Mouse (Mus musculus) right cerebral cortex, adult 2 months (tissue): ENCODE measurements around the gene Nudt16l1.

Experiments
- DNase-seq, 2 experiments: peaks; one replicate each; pipeline ENCODE4 v3.0.0; 2021 to 2022; ENCODE audit warnings: low spot score in 2 of 2

The Nudt16l1 gene

DNA sequence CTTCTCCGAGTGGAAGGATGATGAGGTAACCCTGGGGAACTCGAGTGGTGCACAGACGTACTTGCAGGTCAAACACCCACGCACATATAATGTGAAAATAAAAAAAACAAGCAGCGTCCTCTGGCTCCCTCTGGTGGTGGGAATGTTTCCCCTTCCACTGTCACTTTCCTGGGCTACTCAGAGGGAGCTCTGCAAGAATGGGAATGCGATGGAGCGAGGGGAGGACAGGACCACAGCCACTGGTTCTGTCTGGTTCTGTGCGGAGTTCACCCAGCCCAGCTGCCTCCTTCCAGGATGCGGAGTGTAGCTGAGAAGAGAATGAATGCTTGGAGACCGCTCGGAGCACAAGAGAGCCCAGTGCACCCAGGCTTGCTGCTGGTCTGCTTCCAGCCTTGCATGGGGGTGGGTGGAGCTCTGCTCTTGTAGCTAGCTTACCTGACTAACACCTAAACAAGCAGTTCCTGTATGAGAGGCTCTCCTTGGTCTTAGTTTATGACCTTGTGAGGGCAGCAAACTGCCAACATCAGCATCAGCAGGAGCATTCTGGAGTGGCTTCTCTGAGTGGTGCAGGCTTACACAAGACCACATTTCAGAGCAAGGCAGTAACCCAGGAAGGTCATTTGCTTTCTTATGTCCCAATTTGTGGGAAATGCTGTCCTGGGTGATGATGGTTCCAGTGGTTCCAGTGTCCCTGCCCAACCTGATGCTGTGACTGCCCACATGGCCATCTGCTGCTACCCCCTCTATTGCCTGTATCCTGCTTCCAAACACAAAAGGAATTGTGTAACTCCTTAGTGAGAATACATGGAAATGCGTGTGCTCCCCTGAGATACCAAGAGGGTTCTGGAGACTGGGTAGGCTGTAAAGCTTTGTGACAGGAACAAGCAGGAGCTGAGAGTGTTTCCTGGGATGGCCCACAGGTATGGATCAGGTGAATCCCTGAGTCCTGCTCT is 24.5 kb upstream of the Nudt16l1 start:
- DNase-seq: peak; percentile 92 to 96

DNA sequence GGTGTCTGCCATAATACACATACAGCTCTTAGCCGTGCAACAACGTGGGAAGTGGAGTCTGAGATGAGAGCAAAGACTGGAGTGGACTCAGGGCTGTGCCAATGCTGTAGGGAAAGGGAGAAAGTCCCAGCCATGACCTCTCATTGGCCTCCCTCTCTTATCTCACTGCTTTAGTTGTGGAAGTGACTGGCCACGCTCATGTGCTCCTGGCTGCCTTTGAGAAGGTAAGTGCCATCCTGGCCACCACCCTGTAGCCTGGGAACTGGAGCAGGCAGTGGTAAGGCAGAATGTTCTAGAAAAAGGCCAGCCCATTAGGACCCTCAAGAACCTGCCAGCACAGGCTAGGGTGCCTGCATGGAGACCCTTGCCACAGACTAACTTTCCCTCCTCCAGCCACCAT is 22.6 kb upstream of the Nudt16l1 start:
- DNase-seq: no peak

DNA sequence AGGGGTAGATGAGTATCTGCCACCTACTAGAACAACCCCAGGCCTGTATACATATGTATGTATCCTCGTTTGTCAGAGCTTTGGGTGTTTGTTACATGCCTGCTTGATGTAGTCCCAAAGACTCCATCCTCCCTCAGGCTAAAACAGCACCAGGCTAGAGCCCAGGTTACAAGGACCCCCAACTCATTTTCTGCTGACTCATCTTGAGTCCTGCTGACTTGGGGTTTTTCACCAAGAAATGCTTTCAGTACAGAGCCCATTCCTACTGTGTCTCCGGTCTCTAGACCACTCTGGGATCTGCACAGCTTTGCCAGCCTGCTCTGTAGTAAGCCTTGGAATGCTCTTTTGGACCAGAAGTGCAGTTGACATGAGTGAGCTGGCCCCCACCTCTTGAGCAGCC is 22.0 kb upstream of the Nudt16l1 start:
- DNase-seq: no peak

DNA sequence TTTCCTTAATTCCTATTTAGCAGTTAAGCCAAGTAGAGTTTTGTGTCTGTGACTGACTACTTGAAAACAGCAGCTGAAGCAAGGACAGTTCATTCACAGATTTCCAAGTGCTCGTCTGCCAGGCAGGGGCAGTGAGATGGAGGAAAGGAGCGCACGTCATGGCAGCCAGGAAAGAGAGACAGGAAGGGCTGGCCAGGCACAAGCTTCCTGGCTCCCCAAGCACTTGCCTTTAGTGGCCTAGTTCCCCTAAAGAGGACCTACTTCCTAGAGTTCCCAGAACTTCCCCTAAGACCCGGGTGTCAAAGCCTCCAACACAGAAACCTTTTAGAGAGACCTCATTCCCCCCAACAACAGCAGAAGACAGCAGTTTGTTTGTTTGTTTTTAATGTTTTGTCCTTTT is 18.0 kb upstream of the Nudt16l1 start:
- DNase-seq: no peak

DNA sequence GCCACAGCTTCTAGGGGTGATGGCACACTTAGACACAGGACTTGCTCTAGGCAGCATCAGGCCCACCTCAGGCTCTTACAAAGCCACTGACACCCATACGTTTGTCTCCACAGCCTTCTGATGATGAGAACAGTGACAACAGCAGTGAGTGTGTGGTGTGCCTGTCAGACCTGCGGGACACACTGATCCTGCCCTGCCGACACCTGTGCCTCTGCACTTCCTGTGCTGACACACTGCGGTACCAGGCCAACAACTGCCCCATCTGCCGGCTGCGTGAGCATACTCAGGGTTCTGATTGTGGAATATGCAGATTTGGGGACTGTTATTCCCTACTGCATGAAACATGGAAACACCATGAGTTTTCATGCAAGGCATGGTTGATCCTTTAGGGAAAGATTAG is 16.1 kb upstream of the Nudt16l1 start:
- DNase-seq: no peak

DNA sequence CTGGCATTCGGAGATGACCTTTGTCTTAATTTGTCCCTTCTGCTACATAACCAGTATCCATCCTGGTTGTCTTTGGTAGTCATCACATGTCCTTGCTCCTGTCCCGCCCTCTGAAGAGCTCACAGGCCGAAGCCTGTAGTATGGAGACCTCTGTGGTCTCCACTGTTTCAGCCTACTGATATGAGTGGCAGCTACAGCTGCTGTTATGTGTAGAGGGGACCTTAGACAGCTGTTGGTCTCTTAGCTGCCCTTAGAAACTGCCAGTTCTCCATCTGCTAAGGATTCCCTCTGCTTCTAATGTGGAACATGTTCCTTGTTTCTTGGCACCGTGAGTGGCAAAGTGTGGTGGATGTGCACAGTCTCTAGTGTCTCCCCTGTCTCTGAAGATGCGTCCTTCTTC is 14.6 kb upstream of the Nudt16l1 start:
- no peak for DNase-seq

DNA sequence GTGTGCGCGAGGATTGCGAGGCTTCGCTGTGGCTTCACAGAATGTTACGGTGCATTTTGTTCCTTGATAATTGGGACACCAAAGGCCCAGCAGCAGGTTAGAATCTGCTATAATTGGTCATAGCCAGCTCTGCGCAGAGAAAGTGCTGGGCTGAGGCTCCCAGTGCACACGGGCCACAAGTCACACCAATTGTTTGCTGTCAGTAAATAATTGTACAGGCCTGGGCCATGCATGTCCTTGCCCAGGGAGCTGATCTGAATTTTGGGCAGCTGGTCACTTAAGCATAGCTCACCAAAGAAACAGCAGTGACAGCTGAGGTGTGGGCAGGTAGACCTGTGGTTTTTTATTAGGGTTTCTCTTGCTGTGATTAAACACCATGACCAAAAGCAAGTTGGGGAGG is 10.6 kb upstream of the Nudt16l1 start:
- no peak for DNase-seq

DNA sequence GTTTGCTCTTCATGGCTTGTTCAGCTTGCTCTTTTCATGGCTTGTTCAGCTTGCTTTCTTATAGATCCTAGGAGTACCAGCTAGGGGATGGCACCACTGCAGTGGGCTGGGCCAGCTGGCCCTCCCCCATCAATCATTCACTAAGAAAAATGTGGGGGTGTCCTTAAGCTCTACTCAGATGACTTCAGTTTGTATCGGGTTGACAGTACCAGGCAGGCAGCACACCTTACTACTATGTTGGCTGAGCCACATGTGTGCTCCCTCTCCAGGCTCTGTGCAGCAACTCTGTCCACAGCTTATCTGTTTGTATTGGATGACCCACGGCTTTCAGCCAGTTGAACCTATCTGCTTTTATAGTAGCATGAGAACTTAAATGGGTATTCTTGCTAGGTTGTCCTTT is 10.1 kb upstream of the Nudt16l1 start:
- no peak for DNase-seq

DNA sequence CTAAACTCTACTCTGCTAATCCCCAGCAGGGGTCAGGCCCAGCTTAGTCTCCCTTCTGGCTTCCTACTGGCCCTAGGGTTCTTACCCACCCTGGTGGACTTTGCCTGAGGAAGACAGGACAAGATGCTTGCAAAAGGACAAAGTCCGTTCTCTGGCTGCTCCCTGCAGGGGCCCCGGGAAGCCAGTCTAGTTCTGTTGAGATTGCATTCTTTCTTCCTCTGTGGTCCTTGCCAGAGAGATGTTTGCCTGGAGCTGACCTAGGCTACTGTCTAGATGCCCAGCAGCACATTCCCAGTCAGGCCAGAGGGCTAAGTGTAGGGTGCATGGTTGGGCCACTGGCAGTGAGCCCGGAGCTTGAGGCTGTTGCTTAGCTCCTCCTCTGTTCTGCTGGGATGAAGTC is 6.1 kb upstream of the Nudt16l1 start:
- no peak for DNase-seq

DNA sequence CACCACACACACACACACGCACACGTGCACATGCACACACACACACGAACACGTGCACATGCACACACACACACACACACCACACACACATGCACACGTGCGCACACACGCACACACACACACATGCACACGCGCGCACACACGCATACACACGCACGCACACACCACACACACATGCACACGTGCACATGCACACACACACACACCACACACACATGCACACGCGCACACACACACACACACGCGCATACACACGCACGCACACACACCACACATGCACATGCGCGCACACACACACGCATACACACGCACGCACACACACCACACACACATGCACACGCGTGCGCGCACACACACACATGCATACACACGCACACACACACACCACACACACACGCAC is 3.1 kb upstream of the Nudt16l1 start:
- no peak for DNase-seq

DNA sequence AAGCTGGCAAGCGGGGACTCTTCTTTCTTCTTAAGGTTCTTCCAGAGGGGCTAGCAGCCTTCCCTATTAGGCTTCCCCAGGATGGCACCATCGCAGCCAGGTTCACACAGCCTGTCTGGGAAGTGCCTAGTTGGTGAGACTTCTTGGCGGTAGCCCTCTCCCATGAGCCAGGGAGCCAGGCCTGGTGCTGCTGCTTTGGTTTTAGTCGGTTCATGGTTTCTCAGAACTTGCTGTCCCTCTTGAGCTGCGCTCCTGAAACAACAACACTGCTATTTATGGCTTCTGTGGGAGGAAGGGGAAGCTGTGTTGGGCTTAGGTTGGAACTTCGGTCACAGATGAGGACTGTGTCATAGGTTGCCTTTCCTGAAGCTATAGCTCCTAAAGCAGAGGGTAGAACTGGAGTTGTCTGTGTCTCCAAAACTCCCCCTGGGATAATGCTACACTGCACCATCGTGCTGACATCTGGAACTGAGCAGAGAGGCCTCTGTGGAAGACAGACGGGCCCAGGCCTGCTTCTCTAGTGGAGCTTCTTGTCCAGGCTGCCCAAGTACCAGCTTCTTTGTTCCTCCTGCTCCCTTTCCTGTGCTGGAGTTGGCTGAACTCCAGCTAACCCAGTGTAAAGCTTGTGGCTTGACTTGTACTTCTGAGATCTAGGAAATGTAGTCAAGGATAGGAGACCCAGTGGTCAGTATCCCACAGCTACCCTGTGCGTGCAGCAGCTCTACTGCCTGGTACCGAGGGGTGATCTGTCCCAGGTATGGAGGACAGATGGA is 2.4 kb upstream of the Nudt16l1 start:
- no peak for DNase-seq

DNA sequence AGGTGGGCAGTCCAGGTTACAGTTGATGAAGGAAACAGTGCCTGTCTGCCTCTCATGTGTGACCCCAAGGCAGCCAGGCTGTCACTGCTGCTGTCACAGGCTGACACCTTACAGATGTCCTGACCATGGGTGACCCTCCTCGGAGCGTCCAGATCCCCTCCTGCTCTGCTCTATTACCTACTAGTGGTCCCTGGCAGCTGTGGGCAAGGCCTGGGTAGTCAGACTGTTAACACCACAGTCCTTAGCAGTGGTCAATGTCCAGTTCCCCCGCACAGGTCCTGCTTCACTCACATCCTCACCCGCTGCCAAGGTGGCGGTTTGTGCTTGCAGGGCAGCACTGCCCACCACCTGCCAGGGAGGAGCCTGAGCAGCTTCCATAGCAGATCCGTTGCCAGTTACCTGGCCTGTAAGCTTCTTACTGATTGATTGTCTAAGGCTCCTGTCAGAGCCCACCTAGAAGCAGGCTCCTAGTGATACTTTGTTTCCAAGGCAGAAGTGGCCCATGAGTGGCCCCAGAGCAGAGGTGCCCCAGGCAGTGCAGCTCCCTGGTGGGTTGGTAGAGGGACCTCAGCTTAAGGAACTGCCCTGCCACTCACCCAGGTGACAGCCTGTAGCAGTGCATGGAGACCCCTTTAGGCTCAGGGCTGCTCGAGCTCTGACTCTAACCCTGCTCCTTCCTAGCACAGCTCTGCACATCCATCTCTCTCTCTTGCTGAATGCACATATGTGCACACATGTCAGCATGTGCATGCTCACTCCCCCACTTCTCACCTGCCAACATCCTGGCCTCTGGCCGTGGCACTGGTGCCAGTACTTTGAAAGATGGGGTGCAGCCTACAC is 990 bp upstream of the Nudt16l1 start:
- no peak for DNase-seq

DNA sequence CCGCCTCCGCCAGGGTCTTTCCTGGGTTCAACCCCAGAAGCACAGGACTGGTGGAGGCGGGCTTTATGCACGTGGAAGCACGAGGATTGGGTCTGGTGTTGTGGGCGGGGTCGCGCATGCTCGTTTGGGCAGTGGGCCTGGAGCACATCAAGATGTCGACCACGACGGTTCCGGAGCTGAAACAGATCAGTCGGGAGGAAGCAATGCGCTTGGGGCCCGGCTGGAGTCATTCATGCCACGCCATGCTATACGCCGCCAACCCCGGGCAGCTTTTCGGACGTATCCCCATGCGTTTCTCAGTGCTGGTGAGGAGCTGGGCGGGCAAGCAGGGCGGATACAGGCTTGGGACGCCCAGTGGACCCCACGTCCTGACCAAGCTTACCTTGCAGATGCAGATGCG is 428 bp downstream of the Nudt16l1 start:
- peak; percentile 97 for DNase-seq

DNA sequence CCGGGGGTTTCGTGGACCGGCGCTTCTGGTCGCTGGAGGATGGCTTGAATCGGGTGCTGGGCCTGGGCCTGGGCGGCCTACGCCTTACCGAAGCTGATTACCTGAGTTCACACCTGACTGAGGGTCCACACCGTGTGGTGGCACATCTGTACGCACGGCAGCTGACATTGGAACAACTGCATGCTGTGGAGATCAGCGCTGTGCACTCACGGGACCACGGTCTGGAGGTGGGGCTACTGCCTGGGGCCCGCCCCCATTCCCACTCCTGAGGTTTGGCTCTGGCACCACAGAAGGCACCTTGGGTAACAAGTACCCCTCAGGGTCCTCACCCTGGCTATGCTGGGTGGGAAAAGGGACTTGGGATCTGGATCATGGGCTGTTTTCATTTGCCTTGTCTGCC is 851 bp downstream of the Nudt16l1 start:
- DNase-seq: peak in 1 of 2 experiments; percentile 49

DNA sequence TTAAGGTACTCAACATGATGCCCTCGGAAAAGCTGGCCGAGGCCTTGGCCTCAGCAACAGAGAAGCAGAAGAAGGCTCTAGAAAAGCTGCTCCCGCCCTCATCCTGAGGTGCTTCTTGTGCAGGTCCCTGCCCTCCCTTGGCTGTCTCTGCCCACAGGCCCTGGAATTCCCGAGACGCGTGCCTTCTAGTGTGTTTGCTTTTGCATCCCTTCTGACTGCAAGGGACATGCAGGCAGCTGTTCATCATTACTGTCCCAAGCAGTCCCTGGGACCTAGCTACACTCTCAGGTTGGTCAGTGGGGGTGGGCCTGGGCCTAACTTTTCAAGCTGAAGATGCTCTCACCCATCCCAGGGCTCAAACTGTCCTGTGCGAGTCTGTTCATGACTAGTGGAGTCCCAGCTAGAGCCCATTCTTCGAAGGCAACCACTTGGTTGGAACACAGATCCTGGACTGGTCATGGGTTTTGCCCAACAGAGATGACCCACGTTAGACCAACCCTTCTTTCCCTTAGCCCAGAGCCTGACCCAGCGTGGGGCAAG is 1.8 kb downstream of the Nudt16l1 start:
- DNase-seq: no peak

DNA sequence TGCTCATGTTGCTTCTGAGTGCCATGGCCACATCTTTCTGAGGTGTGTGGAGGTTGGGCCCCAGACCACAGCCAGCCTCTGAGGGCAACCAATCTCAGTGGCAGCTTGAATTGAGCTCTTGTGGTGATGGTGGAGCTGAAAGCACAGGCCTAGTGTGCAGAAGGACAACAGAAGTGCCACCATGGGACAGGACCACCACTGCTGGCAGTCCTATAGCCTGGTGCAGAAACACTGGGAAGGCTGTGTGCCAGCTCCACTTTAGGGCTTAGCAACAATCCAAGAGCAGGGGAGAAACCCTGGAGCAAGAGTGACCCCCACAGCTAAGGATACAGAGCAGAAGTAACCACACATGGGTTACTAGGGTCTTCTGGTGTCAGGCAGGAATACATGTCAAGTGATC is 2.5 kb downstream of the Nudt16l1 start:
- DNase-seq: no peak

DNA sequence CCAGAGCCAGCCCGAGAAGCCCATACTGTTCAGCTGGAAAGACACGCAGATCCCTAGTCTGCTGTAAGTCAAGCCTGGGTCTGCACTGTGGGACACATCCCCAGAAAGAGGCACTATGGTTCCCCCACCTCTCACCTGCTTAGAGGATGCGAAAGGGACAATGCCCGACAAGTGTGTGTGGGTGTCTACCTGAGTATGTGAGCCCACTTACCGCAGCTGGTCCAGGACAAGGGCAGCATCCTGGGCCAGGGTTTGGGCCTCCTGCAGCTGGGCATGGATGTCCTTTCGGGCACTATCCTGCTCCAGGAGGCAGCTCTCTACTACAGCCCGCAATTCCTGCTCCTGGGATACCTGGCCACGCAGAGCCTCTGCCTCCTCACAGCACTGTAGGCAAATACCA is 4.3 kb downstream of the Nudt16l1 start:
- no peak for DNase-seq

DNA sequence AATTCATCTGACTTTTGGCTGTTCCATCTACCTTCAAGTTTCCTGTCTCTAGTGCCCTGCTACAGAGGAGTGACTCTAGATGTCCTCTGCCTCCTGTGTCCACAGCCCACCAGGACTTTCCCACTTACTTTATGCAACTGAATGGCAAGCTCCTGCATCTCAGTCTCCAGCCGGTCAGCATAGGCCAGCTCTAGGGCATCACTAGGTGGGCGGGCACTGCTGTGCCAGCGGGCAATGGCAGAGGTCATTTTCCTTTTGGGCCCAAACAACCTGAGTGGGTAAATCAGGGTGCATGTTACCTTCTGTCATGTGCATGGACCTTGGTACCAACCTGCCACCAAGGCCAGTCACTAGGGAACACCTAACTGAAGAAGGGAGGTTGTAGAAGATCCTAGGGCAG is 4.9 kb downstream of the Nudt16l1 start:
- DNase-seq: no peak

DNA sequence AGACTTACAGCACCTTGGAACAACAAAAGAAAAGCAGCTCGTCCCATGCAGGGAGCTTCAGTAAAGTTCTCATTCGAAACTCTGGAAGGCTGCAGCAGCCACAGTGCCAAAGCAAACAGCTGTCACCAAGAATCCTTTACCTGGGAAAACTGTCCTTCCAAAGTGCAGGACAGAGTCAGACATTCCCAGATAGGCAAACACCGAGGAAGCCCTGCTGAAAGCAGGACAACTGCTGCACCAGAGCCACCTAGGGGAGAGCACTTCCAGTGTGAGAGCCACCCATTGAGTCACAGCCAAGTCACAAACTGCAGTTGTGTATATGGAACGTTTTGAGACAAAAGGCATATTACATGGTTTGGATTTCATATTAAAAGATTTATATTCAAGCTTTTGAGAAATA is 6.9 kb downstream of the Nudt16l1 start:
- DNase-seq: no peak

DNA sequence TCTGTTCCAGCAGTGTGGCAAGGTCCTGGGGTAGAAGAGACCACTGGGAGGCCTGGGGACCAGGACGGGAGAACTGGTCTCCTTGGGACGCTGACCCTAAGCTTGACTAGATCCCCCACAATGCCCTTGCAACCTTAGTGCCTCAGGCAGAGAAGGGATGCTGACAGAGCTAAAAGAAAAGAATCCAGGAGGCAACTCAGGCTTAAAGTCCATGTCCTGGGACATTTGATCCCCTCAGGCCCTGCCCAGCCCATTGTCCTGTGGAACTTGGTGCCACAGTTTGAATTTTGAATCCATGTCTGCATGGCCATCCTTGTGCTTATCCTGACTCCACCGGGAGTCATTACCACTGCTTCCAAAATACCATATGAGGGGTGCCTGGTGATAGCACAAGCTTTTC is 7.6 kb downstream of the Nudt16l1 start:
- no peak for DNase-seq

DNA sequence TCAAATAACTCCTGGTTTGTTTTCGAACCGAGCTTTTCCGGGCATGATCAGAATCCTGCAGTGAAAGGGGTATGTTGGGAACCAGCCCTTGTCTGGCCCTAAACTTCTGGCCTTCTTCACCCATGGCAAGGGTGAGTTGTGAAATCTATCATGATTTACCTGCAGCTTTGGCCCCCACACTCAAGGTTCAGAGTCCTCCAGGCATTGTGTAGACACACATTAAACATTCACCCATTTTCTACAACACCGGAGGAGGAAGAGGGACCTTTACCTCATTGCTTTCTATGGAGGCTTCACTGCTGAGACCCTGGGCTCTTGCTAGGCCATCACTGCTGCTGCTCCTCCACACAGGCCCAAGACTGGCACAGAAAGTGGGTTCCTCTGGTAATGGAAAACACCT is 8.8 kb downstream of the Nudt16l1 start:
- DNase-seq: no peak

DNA sequence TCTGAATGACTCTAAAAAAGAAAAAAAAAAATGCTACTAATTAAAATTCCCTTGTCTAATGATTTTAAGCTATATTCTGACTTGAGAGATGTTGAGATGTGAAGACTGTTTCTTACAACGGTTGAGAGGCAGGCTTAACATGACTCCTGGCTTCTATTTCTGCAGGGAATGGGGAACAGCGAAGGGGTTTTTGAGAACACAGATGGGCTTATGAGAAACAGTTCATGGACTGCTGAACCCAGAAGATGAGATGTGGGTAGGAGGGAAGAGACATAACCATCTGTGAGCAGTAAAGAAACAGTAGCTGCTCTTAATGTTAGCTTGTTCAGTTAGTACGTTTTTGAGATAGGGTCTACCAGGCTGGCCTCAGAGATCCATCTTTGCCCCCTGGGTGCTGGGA is 18.0 kb downstream of the Nudt16l1 start:
- DNase-seq: no peak
